12 mouse cellular contexts compared by ENCODE assay signal in genomic region chr1:140659607-140660340, GRCm38 (mm10).
A peak's percentile ranks its signal among the peaks of the same experiment; 100 is the strongest.
DNase-seq lines count a peak whose midpoint lies in the region; ATAC-seq and TF ChIP-seq lines count a peak whose summit lies in the region.
"Had no signal": no experiment of that assay in that cellular context is flagged by ENCODE, and none has a peak within 500 bp of the region (broad histone marks: within the 10 kb centered on the region; RNA-seq: fewer than 3 reads in every experiment).

No protein-coding gene starts in this region.

- H3K27me3 ChIP-seq in forebrain, embryonic 11.5 days (ENCODE audit: control insufficient read depth, insufficient read depth, low read length) = no peaks in the 10 kb centered on the region
- H3K27me3 ChIP-seq in forebrain, embryonic 10.5 days (ENCODE audit: poor library complexity, severe bottlenecking) = no peaks in the 10 kb centered on the region
- H3K27me3 ChIP-seq: embryonic facial prominence, embryonic 13.5 days had no signal

- no peak overlapping the region for H3K4me3 ChIP-seq in forebrain, embryonic 11.5 days (ENCODE audit: low read depth, low read length)
- H3K4me3 ChIP-seq in forebrain, embryonic 10.5 days = no peak overlapping the region
- no peak overlapping the region for H3K4me3 ChIP-seq in cortical plate, adult 2 months (ENCODE audit: insufficient read depth, low read length)
- H3K4me3 ChIP-seq: embryonic facial prominence, embryonic 13.5 days; gastrocnemius, adult 2 months had no signal

- no peaks in the 10 kb centered on the region for H3K4me1 ChIP-seq in forebrain, embryonic 11.5 days (replicated peaks; ENCODE audit: control insufficient read depth, insufficient read depth, low read length)
- H3K4me1 ChIP-seq in forebrain, embryonic 10.5 days = no peaks in the 10 kb centered on the region
- no peaks in the 10 kb centered on the region for H3K4me1 ChIP-seq in cortical plate, adult 2 months (ENCODE audit: control insufficient read depth, insufficient read depth, low read length)
- H3K4me1 ChIP-seq: embryonic facial prominence, embryonic 13.5 days had no signal

- intact Hi-C loops in left cerebral cortex, postnatal 10 days (cut with DNase I) = loop anchor here (5.0 kb wide), 2 partner anchors 107 to 487 kb away; no protein-coding TSS in a partner anchor

- no peaks in the 10 kb centered on the region for H3K36me3 ChIP-seq in forebrain, embryonic 11.5 days (ENCODE audit: control insufficient read depth, insufficient read depth, low read length)
- no peaks in the 10 kb centered on the region for H3K36me3 ChIP-seq in forebrain, embryonic 10.5 days (replicated peaks)
- H3K36me3 ChIP-seq: embryonic facial prominence, embryonic 13.5 days had no signal

- peak; percentile 31; the same call in 1 of the 2 replicates for TF ChIP-seq CTCF in cortical plate, adult 2 months (IDR thresholded peaks at IDR 0.05; ENCODE audit: extremely low read depth, insufficient read depth, low read length)

- DNase-seq in forebrain, embryonic 11.5 days (ENCODE audit: low spot score) = no peak
- DNase-seq in forebrain, embryonic 10.5 days (ENCODE audit: extremely low spot score, low spot score) = no peak
- peak; percentile 4 to 24 for DNase-seq in left cerebral cortex, postnatal 10 days (ENCODE audit: extremely low spot score in 1 of 2, low spot score in 2 of 2)
- no peak for DNase-seq in left cerebral cortex, adult 11 months (ENCODE audit: low spot score)
- DNase-seq in right cerebral cortex, postnatal 10 days (ENCODE audit: low spot score in 2 of 2) = peak; percentile 33 to 54
- no peak for DNase-seq in spleen, postnatal 4 days (ENCODE audit: low spot score in 2 of 2)
- DNase-seq in lung, postnatal 10 days = no peak
- DNase-seq: gastrocnemius, adult 2 months; thymus, postnatal 4 days had no signal

- no peak overlapping the region for H3K9ac ChIP-seq in forebrain, embryonic 11.5 days (ENCODE audit: low read length)
- H3K9ac ChIP-seq: embryonic facial prominence, embryonic 13.5 days had no signal

- no peaks in the 10 kb centered on the region for H3K9me3 ChIP-seq in forebrain, embryonic 11.5 days (ENCODE audit: control insufficient read depth, low read length)
- no peaks in the 10 kb centered on the region for H3K9me3 ChIP-seq in forebrain, embryonic 10.5 days
- H3K9me3 ChIP-seq: embryonic facial prominence, embryonic 13.5 days had no signal

- 58% methylated on average over 3 of the region's 3 CpGs for WGBS in forebrain, embryonic 11.5 days
- WGBS in forebrain, embryonic 10.5 days = 58% methylated on average over 3 of the region's 3 CpGs

- peak; percentile 49; the same call in 1 of the 2 replicates for ATAC-seq in forebrain, embryonic 11.5 days (replicated peaks; ENCODE audit: low FRiP score)
- ATAC-seq: inflammation-experienced regulatory T-cells, adult 6 months had no signal

- H3K4me2 ChIP-seq in forebrain, embryonic 11.5 days (ENCODE audit: low read depth, low read length, severe bottlenecking) = no peak overlapping the region
- H3K4me2 ChIP-seq: embryonic facial prominence, embryonic 13.5 days had no signal

- no peak overlapping the region for H3K27ac ChIP-seq in forebrain, embryonic 11.5 days (ENCODE audit: low read depth, low read length)
- no peak overlapping the region for H3K27ac ChIP-seq in forebrain, embryonic 10.5 days
- H3K27ac ChIP-seq in cortical plate, adult 2 months (ENCODE audit: insufficient read depth, low read length) = no peak overlapping the region
- H3K27ac ChIP-seq: embryonic facial prominence, embryonic 13.5 days; gastrocnemius, adult 2 months had no signal

- no peak for TF ChIP-seq POLR2A in cortical plate, adult 2 months (IDR thresholded peaks at IDR 0.05; ENCODE audit: extremely low read depth, insufficient read depth, low read length)

Comparison
In these comparisons a context has a peak if more than half of its experiments do, and no peak if none do; other contexts are left out.
1. DNase-seq: peak in left cerebral cortex, postnatal 10 days (2 of 2) and right cerebral cortex, postnatal 10 days (2 of 2); none in forebrain, embryonic 11.5 days (single experiment), forebrain, embryonic 10.5 days (single experiment), left cerebral cortex, adult 11 months (single experiment), spleen, postnatal 4 days (0 of 2) and lung, postnatal 10 days (single experiment).